Mouse (Mus musculus): ENCODE measurements around the gene Baz2b. TPM values are rescaled to one million over a fixed set of nuclear protein-coding genes. Genes with fewer than 3 reads are reported as not detected.

Gene Baz2b
- total RNA-seq, 2 experiments from 2014 or later, result 57.1 to 64.2 TPM

DNA sequence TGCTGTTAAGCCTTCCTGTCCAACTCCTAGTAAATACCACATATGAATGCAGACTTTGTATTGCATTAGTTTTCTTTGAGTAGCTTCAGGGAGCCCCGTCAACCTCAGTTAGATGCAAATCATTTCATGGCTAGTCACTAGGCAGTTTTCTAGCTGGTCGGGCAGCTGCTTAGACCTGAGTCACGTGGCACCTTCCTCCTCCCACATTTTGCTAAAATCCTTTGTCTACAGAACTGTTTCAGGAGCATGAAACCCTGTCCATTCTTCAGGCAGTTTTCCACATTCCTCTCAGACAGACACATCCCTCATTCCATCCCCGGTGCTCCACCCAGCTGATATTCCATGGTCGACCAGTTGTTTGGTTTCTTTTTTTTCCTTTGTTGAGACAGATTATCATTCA, 246.6 kb downstream of the Baz2b start:
- no peak for DNase-seq (ENCODE audit: low spot score in 2 of 2)

DNA sequence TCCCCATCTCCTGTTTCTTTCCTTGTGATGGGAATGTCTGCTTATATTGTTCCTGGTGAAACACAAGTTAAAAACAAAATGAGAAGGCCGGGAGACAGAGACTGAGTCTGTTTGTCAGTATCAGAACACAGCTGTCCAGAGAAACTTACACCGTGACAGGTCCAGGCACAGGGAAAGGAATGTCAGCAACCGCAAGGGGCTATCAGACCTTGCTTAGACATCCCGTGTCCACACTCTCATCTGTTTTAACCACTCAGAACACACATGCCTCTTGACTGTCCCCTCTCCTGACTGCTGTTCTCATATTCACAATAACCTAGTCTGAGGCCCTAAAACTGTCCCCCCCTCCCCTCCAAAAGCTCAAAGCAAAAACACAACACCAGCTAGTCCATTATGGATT, 247.1 kb downstream of the Baz2b start:
- DNase-seq (ENCODE audit: low spot score in 2 of 2), result no peak

DNA sequence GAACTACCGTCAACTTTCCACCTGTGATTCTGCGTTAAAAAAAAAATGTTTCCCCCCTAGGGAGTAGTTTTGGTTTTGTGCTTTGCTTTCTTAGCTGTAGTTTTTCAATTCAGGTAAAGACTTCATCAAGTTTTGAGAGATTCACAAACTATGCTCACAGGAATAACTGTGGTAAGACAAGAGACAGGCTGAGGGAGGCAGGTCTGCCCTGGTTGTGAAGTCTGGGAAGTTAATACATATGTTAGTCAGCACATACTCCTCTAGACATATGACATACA, 249.2 kb downstream of the Baz2b start:
- no peak for DNase-seq (ENCODE audit: low spot score in 2 of 2)

DNA sequence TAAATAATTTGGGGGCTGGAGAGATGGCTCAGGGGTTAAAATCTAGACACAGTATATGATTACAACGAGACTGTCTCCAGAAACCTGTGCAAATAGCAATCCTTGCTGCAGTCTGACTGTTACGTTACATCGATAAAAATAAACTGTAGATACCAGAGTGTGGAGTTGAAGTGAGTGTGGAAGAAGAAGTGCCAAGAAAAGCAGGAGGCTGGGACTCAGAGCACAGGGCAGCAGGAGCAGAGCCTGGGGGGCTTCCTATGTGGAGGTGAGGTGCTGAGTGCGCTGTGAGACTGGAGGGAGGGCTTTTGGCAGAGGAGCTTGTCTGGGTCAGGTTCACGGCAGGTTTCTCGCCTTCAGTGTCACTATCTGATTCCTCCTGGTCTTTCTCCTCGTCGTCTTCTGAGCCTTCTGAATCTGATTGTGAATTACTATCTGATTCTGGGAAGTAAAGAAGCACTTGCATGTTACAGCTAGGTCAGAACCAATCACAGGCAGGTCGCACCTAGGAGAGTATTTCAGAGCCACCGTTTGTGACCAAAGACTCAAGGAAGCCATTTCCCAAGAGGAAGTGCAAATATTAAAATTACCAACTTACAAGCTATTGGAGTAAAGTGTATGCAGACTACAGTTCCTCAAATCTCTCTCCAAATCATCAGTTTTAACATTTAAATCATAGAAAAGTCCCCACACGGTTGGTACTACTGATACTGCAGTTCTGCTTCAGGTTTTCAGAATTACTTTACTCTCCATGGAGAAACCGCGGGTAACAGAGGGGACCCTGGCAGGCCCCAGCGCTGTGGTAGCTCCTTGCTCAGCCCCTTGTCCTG, 249.8 kb downstream of the Baz2b start:
- no peak for DNase-seq (ENCODE audit: low spot score in 2 of 2)

DNA sequence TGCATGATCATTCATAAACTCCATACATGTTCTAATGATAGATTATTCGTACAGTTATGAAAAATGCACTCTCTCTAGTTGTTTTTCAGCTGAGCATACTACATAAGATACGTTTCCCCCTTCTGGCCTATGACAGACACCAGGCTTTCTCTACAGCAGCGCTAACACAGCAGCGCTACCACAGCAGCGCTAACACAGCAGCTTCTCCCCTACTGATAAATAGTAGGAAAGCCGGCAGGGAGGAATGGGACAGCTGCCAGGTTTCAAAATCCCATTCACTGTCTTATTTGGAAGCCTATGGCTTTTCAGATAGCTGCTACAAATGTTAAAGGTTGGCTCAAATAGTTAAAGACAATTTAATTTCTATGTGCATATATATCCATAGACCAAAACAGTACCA, 251.1 kb downstream of the Baz2b start:
- DNase-seq (ENCODE audit: low spot score in 2 of 2), result no peak

DNA sequence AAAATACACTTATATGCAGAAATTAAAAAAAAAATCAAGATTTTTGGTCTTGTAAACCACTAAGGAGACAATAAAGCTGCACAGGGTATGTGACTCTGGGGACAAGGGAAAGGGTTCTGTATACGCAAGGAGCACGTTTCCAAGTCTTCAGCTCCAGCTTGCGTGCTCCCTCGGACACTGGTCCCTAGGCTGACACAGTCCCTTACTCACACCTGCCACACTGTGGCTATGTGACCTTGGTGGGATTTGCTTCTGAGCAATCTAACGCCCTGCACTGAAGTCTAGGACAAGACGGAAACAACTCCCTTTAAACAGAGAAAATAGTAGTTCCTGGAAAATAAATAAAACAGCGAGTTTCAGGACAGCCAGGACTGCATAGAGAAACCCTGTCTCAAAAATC, 253.7 kb downstream of the Baz2b start:
- DNase-seq (ENCODE audit: low spot score in 2 of 2), result no peak

DNA sequence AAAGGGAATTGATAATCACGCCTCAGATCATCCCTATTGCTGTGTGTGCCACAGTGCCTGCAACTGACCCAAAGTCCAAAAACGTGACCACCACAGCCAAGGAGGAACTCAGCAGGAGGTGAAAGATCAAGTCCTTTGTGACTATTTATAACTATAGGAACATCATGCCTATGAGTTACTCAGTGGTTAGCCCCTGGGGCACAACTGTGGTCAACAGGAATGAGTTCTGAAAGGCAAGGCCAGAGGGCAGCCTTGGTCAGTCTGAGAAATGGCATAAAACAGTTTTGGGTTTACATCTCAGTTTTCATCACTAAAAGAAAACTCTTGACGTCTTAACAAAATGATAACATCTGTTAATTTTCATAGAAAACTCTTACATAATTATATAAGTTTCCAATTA, 254.8 kb downstream of the Baz2b start:
- DNase-seq (ENCODE audit: low spot score in 2 of 2), result no peak

DNA sequence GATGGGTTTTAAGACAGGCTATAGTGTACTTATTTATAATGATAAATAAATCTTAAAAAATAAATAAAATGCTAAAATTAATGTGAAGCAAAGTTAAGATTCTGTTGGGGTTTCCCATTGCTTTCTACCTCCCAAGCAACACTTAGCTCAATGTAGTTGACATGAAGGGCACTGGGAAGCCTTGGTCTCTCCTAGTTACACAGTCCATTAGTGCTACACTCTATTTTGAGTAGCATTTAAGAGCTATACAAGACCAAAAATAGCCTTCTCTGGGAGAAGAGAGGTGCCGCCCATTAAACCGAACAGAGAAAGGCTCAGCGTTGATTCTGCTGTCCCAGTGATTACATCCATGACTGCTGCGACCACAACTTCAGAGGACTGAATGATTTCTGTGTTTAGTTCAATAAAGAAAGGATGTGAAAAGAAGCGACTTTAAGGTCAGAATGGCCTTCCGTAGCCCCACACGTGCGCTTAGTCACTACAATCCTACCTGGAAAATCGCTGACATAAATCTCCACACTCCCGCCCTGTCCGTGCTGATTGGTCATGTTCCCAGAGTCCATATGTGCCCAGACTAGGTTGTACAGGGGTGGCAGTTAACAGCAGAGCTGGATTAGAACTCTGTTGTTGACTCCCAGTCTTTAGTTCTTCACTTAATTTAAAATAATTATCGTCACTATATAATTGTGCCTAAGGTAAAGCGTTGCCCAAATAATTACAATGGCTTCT, 257.2 kb downstream of the Baz2b start:
- no peak for DNase-seq (ENCODE audit: low spot score in 2 of 2)

DNA sequence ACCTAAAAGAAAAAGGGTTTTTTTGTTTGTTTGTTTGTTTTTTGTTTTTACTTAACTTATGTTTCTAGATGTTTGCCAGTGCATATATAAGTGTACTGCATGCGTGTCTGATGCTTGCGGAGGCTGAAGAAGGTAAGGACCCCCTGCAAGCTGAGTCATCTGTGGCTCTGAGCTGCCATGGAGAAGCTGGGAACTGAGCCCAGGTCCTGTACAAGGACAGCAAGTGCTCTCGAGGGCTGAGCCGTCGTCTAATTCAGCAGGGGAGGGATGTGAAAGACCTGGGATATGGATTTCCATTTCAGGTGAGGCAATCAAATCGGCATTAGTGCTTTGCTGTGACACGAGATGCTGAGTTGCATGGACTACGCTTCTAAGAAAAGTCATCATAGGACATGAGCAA, 257.9 kb downstream of the Baz2b start:
- no peak for DNase-seq (ENCODE audit: low spot score in 2 of 2)

DNA sequence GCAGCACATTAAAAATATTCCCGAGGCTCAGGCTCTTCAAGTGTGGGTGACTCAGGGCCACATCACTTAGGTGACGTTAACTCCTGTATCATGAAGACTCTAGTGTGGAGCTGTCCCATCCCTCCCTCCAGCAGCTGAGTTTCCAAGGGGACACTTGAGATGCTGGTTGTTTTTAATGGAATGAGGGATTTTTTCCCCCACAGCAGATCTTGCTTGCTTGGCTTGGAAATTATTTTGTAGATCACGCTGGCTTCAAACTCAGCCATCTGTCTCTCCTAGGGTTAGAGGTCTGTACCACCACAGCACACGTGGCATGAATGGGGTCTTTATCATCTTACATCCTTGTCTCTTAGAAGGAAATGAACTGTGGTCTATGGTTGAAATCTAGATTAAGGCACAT, 258.5 kb downstream of the Baz2b start:
- DNase-seq (ENCODE audit: low spot score in 2 of 2), result no peak

DNA sequence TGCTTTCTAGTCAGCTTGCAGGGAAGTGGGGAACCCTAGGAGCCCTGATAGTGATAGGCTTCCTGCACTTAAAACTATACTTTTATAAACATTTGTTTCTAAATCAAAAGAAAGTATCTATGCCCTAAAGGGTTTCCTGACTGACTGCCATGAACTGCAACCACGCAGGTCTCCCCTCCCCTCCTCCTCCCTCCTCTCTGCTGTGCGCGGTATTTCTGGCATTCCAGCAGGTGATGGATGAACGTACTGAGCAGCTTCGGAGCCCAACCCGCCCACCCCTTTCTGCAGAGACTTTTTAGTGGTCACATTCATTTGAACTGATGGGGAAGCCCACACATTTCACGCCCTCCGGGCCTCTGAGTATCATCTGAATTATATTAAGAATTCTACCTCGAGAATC, 273.3 kb downstream of the Baz2b start:
- DNase-seq (ENCODE audit: low spot score in 2 of 2), result no peak

DNA sequence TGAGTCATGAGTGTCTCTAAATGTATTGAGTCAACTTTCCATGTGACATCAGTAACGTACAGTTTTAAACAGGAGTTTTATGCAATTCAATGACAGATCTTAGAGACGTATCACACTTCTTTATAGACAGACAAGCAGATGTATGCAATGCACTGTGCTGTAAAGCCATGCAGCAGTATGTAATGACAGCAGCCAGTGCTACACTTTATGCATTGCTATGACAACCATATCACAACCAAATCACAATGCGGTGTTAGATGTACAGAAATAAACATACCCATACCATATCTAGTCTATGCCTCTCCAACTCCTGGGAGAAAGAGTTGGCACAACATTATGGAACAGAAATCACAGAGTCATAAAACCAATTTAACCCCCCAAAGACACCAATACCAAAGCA, 276.5 kb downstream of the Baz2b start:
- no peak for DNase-seq (ENCODE audit: low spot score in 2 of 2)

DNA sequence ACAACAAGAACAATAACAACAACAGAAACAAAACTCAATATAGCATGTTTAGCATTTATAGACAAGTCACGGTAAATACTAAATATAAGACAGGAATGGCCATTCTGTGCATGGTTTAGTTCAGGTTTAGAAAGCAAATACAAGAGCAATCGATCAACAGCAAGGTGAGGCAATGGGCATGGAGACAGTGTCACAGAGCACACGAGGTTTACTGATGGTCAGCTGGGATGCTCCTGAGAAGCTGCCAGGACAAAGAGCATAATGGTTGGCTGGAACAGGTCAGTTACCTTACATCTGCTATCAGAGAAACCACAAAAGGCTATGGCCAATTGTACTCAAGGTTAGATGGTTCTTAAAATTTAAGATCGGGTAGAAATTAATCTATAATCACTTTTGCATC, 277.4 kb downstream of the Baz2b start:
- no peak for DNase-seq (ENCODE audit: low spot score in 2 of 2)

DNA sequence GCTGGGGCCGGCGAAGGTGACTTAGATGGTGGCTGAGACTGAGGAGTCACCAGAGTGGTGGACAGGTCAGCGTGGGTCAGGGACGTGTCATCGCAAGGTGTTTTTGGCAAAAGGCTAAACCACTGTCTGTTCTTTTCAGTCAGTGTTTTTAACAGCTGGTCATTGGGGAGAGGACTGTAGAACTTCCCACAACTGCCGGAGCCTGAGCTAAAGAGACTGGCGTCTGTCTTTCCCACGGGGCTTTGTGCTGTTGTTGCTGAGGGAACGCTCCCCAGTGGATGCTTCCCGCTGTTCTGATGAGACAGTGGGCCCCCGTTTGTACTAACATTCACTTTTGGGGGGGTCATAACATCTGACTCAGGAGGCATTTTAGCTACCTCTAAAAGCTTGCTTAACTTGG, 296.0 kb downstream of the Baz2b start:
- no peak for DNase-seq (ENCODE audit: low spot score in 2 of 2)

DNA sequence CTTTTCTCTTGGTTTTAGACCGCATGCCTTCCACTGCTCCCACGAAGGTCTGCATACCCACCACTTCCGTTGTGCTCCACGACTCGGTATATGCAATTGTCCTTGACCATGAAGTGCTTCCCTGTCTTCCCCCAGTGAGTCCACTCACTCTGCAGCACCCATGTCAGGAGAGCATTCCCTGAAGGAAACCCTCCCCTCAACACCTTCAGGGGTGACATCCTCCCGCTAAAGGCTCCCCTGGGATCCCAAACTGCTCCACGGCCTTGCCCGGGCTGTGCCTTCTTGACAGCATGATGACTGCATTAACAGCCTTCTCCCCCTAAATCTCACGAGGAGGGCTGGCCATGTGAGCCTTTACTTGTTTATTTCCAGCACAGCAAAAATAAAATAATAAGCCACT, 301.6 kb downstream of the Baz2b start:
- no peak for DNase-seq (ENCODE audit: low spot score in 2 of 2)

DNA sequence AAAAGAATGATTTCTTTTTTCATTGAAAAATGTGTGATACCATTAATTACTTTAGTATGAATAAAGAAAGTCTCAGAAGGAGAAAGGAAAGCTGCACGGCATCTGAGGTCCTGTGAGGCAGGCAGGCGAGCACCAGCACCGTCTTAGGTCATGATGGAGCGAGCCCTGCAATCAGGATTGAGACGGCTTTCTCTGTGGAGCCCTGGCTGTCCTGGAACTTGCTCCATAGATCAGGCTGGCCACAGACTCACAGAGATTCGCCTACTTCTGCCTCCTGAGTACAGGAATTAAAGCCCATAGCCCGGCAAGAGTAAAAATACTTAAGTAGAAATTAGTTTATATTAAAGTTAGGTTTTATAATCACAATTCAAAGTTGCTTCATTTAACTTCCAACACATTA, 305.6 kb downstream of the Baz2b start:
- DNase-seq (ENCODE audit: low spot score in 2 of 2), result no peak

DNA sequence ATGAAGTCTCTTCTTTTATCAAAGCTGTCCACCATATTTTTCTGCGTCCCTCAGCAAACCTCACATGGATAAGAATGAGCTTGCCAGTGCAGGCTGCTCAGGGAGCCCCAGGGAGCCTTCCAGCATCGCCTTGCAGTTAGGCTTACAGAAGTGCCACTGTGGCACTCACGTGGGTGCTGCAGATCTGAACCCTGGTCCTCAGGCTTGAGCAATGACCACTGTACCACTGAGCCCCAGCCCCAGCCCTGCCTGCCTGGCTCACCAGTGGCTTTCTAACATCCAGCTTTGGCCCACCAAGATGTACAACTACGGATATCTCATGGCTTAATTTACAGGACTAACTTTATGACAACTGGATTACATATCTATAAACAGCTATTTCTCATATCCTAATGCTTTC, 311.0 kb downstream of the Baz2b start:
- no peak for DNase-seq (ENCODE audit: low spot score in 2 of 2)

DNA sequence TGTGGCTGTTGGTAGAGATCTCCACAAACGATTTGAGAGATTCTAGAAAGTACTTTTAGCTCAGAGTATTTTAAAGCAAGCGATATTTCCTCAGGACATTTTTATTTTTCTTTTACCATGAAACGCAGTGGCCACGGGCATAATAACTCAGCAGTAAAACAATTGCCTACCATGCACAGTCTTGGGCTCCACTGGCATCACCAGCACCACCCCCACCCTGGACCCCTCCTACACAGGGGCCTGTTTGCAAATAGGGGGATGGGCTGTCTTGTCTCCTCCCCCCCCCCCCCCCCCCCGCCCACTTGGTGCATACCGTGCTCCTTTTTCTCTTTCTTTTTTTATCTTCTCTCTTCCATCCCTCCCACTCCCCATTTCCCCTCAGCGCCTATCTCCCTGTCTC, 311.5 kb downstream of the Baz2b start:
- DNase-seq (ENCODE audit: low spot score in 2 of 2), result no peak

DNA sequence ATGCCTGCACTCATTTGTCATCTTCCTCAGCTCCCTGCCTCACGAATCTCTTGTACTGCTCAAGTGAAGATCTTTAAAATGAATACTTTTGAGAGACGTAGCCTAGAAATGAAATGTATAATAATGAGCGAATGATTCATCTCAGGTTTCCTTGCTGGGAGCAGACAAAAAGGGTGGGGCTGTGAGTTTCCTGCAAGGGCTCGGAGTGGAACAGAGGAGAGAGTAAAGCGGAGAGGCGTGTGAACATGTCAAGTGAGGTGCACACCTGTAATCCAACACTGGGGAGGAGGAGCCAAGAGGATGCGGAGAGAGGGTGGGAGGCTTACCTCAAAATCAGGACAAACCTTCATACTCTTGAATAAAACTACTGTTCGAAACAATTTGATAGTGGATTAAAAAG, 312.8 kb downstream of the Baz2b start:
- no peak for DNase-seq (ENCODE audit: low spot score in 2 of 2)

DNA sequence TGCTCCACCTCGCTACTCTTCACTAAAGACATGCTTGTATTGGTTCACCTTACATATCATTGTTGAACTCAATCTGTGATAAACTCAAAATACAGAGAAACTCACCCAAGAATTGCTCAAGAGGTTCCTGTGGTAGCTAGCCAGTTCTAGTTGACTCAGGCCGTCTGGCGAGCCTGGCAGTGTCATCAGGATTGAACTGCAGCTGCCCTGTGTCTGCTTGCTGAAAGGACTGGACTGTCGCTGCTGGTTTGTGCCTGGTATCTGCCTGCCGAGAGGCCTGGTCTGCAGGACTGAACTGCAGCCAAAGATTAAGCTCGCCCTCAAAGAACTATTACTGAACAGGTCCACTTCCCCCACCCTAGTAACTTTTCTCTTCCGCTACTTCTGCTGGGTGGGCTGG, 313.2 kb downstream of the Baz2b start:
- DNase-seq (ENCODE audit: low spot score in 2 of 2), result no peak

DNA sequence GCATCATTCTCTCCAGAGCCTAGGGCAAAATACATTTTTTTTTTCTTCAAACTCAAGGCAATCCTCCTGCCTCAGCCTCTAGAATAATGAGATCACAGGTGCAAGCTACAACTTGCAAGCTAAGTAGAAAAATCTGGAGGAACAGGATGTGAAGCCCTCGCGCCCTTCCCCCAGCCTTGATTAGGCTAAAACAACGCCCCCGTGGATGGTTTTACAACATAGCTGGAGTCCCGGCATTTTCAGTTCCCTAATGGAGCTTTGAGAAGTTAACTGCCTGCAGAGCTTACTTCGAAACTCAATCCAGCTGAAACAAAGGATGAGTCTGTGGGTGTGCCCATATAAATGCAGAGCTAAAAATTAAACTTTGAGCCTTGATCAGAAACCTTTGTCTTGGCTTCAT, 319.9 kb downstream of the Baz2b start:
- DNase-seq (ENCODE audit: low spot score in 2 of 2), result no peak

DNA sequence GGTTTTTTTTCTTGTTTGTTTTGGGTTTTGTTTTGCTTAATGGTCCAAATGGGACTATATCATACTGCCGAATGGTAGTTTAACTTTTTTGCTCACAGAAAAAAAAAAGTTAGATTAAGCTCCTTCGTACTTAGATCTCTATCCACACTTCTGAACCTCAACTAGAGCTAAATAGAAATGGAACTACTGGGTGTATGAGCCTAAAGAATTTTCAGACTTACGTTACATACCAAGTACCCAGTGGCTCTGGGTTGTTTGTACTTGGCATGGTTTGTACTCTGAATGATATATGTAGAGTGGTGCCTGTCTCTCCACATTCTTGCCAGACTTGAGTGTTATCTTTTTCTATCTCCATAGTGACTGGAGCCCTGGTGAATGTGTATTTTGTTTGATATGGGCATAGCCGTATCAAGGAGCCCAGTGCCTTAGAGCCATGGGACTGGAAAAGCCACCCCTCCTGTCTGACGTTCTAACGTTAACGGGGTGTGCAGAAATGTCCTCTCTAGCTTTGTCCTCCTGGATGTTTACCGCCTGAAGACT, 326.8 kb downstream of the Baz2b start:
- DNase-seq (ENCODE audit: low spot score in 2 of 2), result no peak
